Comparison of ENCODE assay signal across 14 mouse cellular contexts in genomic region chr14:13771163-13771562, GRCm38 (mm10).
DNase-seq lines count a peak whose midpoint lies in the region; ATAC-seq lines count a peak whose summit lies in the region.
"Had no signal": no experiment of that assay in that cellular context is flagged by ENCODE, and none has a peak within 500 bp of the region (broad histone marks: within the 10 kb centered on the region; RNA-seq: fewer than 3 reads in every experiment).

No protein-coding gene starts in this region.

- H3K27me3 ChIP-seq in embryonic facial prominence, embryonic 10.5 days (replicated peaks; ENCODE audit: low read depth, poor library complexity, severe bottlenecking), result no peaks in the 10 kb centered on the region
- no peaks in the 10 kb centered on the region for H3K27me3 ChIP-seq in embryonic facial prominence, embryonic 14.5 days (replicated peaks; ENCODE audit: control insufficient read depth, insufficient read depth, low read length)
- no peaks in the 10 kb centered on the region for H3K27me3 ChIP-seq in hindbrain, embryonic 13.5 days
- H3K27me3 ChIP-seq in midbrain, embryonic 15.5 days (replicated peaks), result no peaks in the 10 kb centered on the region
- H3K27me3 ChIP-seq: intestine, embryonic 15.5 days; megakaryocyte, embryonic 14.5 days had no signal

- no peaks in the 10 kb centered on the region for H3K36me3 ChIP-seq in embryonic facial prominence, embryonic 10.5 days (replicated peaks)
- H3K36me3 ChIP-seq in embryonic facial prominence, embryonic 14.5 days (ENCODE audit: control insufficient read depth, insufficient read depth, low read length), result no peaks in the 10 kb centered on the region
- no peaks in the 10 kb centered on the region for H3K36me3 ChIP-seq in hindbrain, embryonic 13.5 days
- no peaks in the 10 kb centered on the region for H3K36me3 ChIP-seq in midbrain, embryonic 15.5 days (replicated peaks)
- H3K36me3 ChIP-seq: intestine, embryonic 15.5 days had no signal

- no peak overlapping the region for H3K4me3 ChIP-seq in embryonic facial prominence, embryonic 10.5 days
- H3K4me3 ChIP-seq in embryonic facial prominence, embryonic 14.5 days (ENCODE audit: low read depth, low read length), result no peak overlapping the region
- H3K4me3 ChIP-seq in hindbrain, embryonic 13.5 days, result no peak overlapping the region
- no peak overlapping the region for H3K4me3 ChIP-seq in midbrain, embryonic 15.5 days
- H3K4me3 ChIP-seq: intestine, embryonic 15.5 days; left cerebral cortex, adult 2 months; megakaryocyte, embryonic 14.5 days had no signal

- no peak for DNase-seq in embryonic facial prominence, embryonic 10.5 days (ENCODE audit: low spot score)
- DNase-seq in embryonic facial prominence, embryonic 14.5 days (ENCODE audit: low spot score), result no peak
- DNase-seq in adrenal gland, postnatal 4 days (ENCODE audit: low spot score in 2 of 2), result no peak
- DNase-seq in heart, postnatal 4 days, result no peak
- DNase-seq in c-Kit-positive CD71-positive TER-119-positive erythroid progenitor cells, embryonic 14.5 days (ENCODE audit: low spot score), result no peak
- DNase-seq: adrenal gland, postnatal 25 days; cerebellum, adult 2 months; gastrocnemius, postnatal 14 days; kidney, postnatal 25 days had no signal

- H3K4me2 ChIP-seq in embryonic facial prominence, embryonic 14.5 days (ENCODE audit: low read depth, low read length), result no peak overlapping the region
- no peak overlapping the region for H3K4me2 ChIP-seq in hindbrain, embryonic 13.5 days
- H3K4me2 ChIP-seq in midbrain, embryonic 15.5 days, result no peak overlapping the region
- H3K4me2 ChIP-seq: intestine, embryonic 15.5 days had no signal

- H3K9ac ChIP-seq in embryonic facial prominence, embryonic 14.5 days (ENCODE audit: low read depth, low read length), result no peak overlapping the region
- H3K9ac ChIP-seq in hindbrain, embryonic 13.5 days, result no peak overlapping the region
- H3K9ac ChIP-seq in midbrain, embryonic 15.5 days, result no peak overlapping the region
- H3K9ac ChIP-seq: intestine, embryonic 15.5 days had no signal

- H3K27ac ChIP-seq in embryonic facial prominence, embryonic 10.5 days (replicated peaks), result peak overlapping the region; percentile 54
- peak overlapping the region; percentile 48 for H3K27ac ChIP-seq in embryonic facial prominence, embryonic 14.5 days (replicated peaks; ENCODE audit: low read depth, low read length)
- peak overlapping the region; percentile 13; the same call in 1 of the 2 replicates for H3K27ac ChIP-seq in hindbrain, embryonic 13.5 days
- peak overlapping the region; percentile 27 for H3K27ac ChIP-seq in midbrain, embryonic 15.5 days
- H3K27ac ChIP-seq: intestine, embryonic 15.5 days; left cerebral cortex, adult 2 months had no signal

- peaks cover 21% of the 10 kb centered on the region for H3K4me1 ChIP-seq in embryonic facial prominence, embryonic 10.5 days
- peaks cover 7% of the 10 kb centered on the region; the same call in 1 of the 2 replicates for H3K4me1 ChIP-seq in embryonic facial prominence, embryonic 14.5 days (ENCODE audit: control insufficient read depth, insufficient read depth, low read length)
- H3K4me1 ChIP-seq in hindbrain, embryonic 13.5 days (replicated peaks), result peaks cover 14% of the 10 kb centered on the region
- peaks cover 14% of the 10 kb centered on the region for H3K4me1 ChIP-seq in midbrain, embryonic 15.5 days
- H3K4me1 ChIP-seq: intestine, embryonic 15.5 days; megakaryocyte, embryonic 14.5 days had no signal

- 74% methylated on average over 2 of the region's 2 CpGs for WGBS in embryonic facial prominence, embryonic 10.5 days
- 55% methylated on average over 2 of the region's 2 CpGs for WGBS in embryonic facial prominence, embryonic 14.5 days
- 65% methylated on average over 2 of the region's 2 CpGs for WGBS in hindbrain, embryonic 13.5 days
- 58% methylated on average over 2 of the region's 2 CpGs for WGBS in midbrain, embryonic 15.5 days

- ATAC-seq in embryonic facial prominence, embryonic 14.5 days (ENCODE audit: low read depth), result no peak
- peak; percentile 17; the same call in 1 of the 2 replicates for ATAC-seq in hindbrain, embryonic 13.5 days (ENCODE audit: low FRiP score)
- ATAC-seq in midbrain, embryonic 15.5 days (replicated peaks), result peak; percentile 35

- no peaks in the 10 kb centered on the region for H3K9me3 ChIP-seq in embryonic facial prominence, embryonic 10.5 days
- H3K9me3 ChIP-seq in embryonic facial prominence, embryonic 14.5 days (ENCODE audit: control insufficient read depth, low read length), result no peaks in the 10 kb centered on the region
- no peaks in the 10 kb centered on the region for H3K9me3 ChIP-seq in hindbrain, embryonic 13.5 days
- no peaks in the 10 kb centered on the region for H3K9me3 ChIP-seq in midbrain, embryonic 15.5 days
- H3K9me3 ChIP-seq: intestine, embryonic 15.5 days; megakaryocyte, embryonic 14.5 days had no signal
